Mouse (Mus musculus): Measurements from ENCODE around the gene Pkn3. TPM values are rescaled to one million over a fixed set of nuclear protein-coding genes. Genes with fewer than 3 reads are reported as not detected.
"Not testable (repeated sequence)": the region's sequence is repeated elsewhere in the genome, so short reads cannot be mapped to it uniquely, and the experiment has no call there.

The Pkn3 gene
- 5.7 and 10.9 TPM in 2 replicates for total RNA-seq (2021)
- long read RNA-seq, experiment 1, partial matches to known transcripts: 5 of 12 reads
- long read RNA-seq, experiment 1, other reads (novel, unspliced or antisense): 4 of 12 reads
- long read RNA-seq, experiment 2, partial matches to known transcripts: 1 of 5 reads
- long read RNA-seq, experiment 2, other reads (novel, unspliced or antisense): 2 of 5 reads

- DNase-seq: peak; percentile 93
These were observed at the start of gene Pkn3 for GRCm38 (mm10) chr2:30077502-30078348. Gene Pkn3 (plus strand): TSS chr2:30077684.

- peak; percentile 44 for DNase-seq
These were observed 45.1 kb upstream of the Pkn3 start for GRCm38 (mm10) chr2:30032244-30032846.

- no peak for DNase-seq
These were observed 44.5 kb upstream of the Pkn3 start for GRCm38 (mm10) chr2:30032957-30033356.

- DNase-seq: peak; percentile 32
These were observed 39.7 kb upstream of the Pkn3 start for GRCm38 (mm10) chr2:30037762-30038161.

GRCm38 (mm10) chr2:30038370-30038769, 39.1 kb upstream of the Pkn3 start:
- DNase-seq: no peak

GRCm38 (mm10) chr2:30039687-30040086, 37.8 kb upstream of the Pkn3 start:
- DNase-seq: peak; percentile 41

GRCm38 (mm10) chr2:30042445-30042844, 35.0 kb upstream of the Pkn3 start:
- peak; percentile 91 for DNase-seq

GRCm38 (mm10) chr2:30044550-30044949, 32.9 kb upstream of the Pkn3 start:
- DNase-seq: no peak

- DNase-seq: no peak
These were observed 30.4 kb upstream of the Pkn3 start for GRCm38 (mm10) chr2:30047127-30047526.

GRCm38 (mm10) chr2:30048101-30048501, 29.4 kb upstream of the Pkn3 start:
- DNase-seq: peak; percentile 62

- peak; percentile 99 for DNase-seq
These were observed 28.6 kb upstream of the Pkn3 start, which contains the start of gene Wdr34 for GRCm38 (mm10) chr2:30048699-30049388. Gene Wdr34 (minus strand): TSS chr2:30048881.

- no peak for DNase-seq
These were observed 27.7 kb upstream of the Pkn3 start for GRCm38 (mm10) chr2:30049831-30050230.

- no peak for DNase-seq
These were observed 25.3 kb upstream of the Pkn3 start for GRCm38 (mm10) chr2:30051992-30052761.

- DNase-seq: not testable (repeated sequence)
These were observed 22.2 kb upstream of the Pkn3 start for GRCm38 (mm10) chr2:30055310-30055709.

- DNase-seq: peak; percentile 67
These were observed 20.7 kb upstream of the Pkn3 start for GRCm38 (mm10) chr2:30056736-30057135.

- DNase-seq: peak; percentile 84
These were observed 20.1 kb upstream of the Pkn3 start, which contains the start of gene Set for GRCm38 (mm10) chr2:30057223-30057904. Gene Set (plus strand): TSS chr2:30057378.

GRCm38 (mm10) chr2:30058418-30058817, 19.1 kb upstream of the Pkn3 start:
- DNase-seq: no peak

GRCm38 (mm10) chr2:30061215-30062166, 16.0 kb upstream of the Pkn3 start:
- DNase-seq: peak; percentile 81

- DNase-seq: peak; percentile 75
These were observed 15.0 kb upstream of the Pkn3 start for GRCm38 (mm10) chr2:30062249-30063093.

All from adrenal gland, postnatal 14 days (tissue).